Mouse (Mus musculus) heart, adult 2 months (tissue): ENCODE results near the gene Ptk6.

Source experiments
- CTCF ChIP-seq: fragments of 200-600 bp; IDR thresholded peaks from 2 replicates; pipeline ENCODE4 v1.8.1; 2022; ENCODE audit warnings: antibody characterized with exemption, mild to moderate bottlenecking, moderate library complexity
- EP300 ChIP-seq: fragments of 200-500 bp; IDR thresholded peaks from 2 replicates; pipeline ENCODE4 v1.6.1; 2011; ENCODE audit warnings: low read depth, low read length, control low read depth; ENCODE audit not compliant: insufficient read depth
- POLR2A ChIP-seq: fragments of 200-500 bp; IDR thresholded peaks from 2 replicates; pipeline ENCODE4 v1.6.1; 2011; ENCODE audit warnings: mild to moderate bottlenecking, low read depth, low read length, control low read depth; ENCODE audit not compliant: insufficient read depth

DNA sequence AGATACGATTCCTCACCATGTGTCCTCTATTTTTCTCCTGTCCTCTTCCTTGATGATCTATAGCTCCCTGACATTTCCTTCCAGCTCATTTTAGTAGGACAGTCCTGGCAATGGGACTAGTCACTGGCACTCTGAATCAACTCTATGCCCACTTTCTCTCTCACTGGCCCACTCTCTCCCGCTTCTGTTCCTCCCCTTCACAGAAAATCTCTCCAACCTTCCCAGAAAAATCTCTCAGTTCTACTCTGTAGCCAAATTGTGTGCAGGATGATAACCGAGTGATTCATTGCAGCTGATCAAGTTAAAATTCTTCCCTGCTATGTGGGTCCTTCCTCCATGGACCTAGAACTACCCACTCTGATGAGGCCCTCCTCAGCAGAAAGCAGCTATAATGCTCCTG lies 27.9 kb downstream of the Ptk6 start:
- no peak for TF ChIP-seq EP300
- TF ChIP-seq CTCF, result no peak
- no peak for TF ChIP-seq POLR2A
